Mouse (Mus musculus) limb, embryonic 12.5 days (tissue): Measurements from ENCODE around the gene Prop1. TPM values are rescaled to one million over a fixed set of nuclear protein-coding genes. Genes with fewer than 3 reads are reported as not detected.

Experiments
- ATAC-seq: fragments of 200-750 bp; cut with Nextera tagmentation; 2 replicates; pipeline ENCODE4 v1.8.0; 2017; ENCODE audit warnings: low read depth, moderate TSS enrichment; ENCODE audit not compliant: insufficient number of reproducible peaks, insufficient read depth, low FRiP score, low TSS enrichment
- H3K27ac ChIP-seq: fragments of 300-500 bp; sonication (generic); 2 replicates; pipeline ENCODE4 v1.5.1; 2016; ENCODE audit warnings: mild to moderate bottlenecking, moderate library complexity
- H3K27me3 ChIP-seq: fragments of 300-500 bp; sonication (generic); 2 replicates; pipeline ENCODE4 v1.6.1; 2016; ENCODE audit warnings: mild to moderate bottlenecking, moderate library complexity
- H3K36me3 ChIP-seq: fragments of 300-500 bp; sonication (generic); 2 replicates; pipeline ENCODE4 v1.6.1; 2016; ENCODE audit warnings: mild to moderate bottlenecking, moderate library complexity
- H3K4me1 ChIP-seq: fragments of 300-500 bp; sonication (generic); replicated peaks from 2 replicates; pipeline ENCODE4 v1.6.1; 2016
- H3K4me2 ChIP-seq: fragments of 300-500 bp; sonication (generic); 2 replicates; pipeline ENCODE4 v1.6.1; 2016; ENCODE audit warnings: mild to moderate bottlenecking, moderate library complexity
- H3K4me3 ChIP-seq: fragments of 300-500 bp; sonication (generic); replicated peaks from 2 replicates; pipeline ENCODE4 v1.5.1; 2016; ENCODE audit warnings: mild to moderate bottlenecking
- H3K9ac ChIP-seq: fragments of 300-500 bp; sonication (generic); replicated peaks from 2 replicates; pipeline ENCODE4 v1.6.1; 2016; ENCODE audit warnings: mild to moderate bottlenecking, moderate library complexity
- H3K9me3 ChIP-seq: fragments of 300-500 bp; sonication (generic); 2 replicates; pipeline ENCODE4 v1.6.1; 2016; ENCODE audit warnings: mild to moderate bottlenecking, moderate library complexity
- WGBS: fragments of 180-500 bp; shearing (Covaris S2); methylation state at CpG from one replicate; pipeline ENCODE4 v1.1.7; 2016; 5-methylcytosine and 5-hydroxymethylcytosine counted together
- polyA plus RNA-seq: library from polyadenylated mRNA; unstranded; fragments of >200 nt; fragmentation: Nextera tagmentation; extraction: Ambion mirVana; gene quantifications from 2 replicates; pipeline ENCODE4 v1.2.1, GENCODE M21; 2016

The Prop1 gene
- polyA plus RNA-seq, 1 experiment from 2014 or later = not detected

- peak overlapping the region; percentile 70 for H3K4me3 ChIP-seq
- no peaks in the 10 kb centered on the region for H3K9me3 ChIP-seq
- H3K27ac ChIP-seq = no peak overlapping the region
- H3K9ac ChIP-seq = no peak overlapping the region
- peak overlapping the region; percentile 93 for H3K4me2 ChIP-seq
- WGBS = 89% methylated on average over 1 of the region's 1 CpGs
- H3K36me3 ChIP-seq = no peaks in the 10 kb centered on the region
- H3K4me1 ChIP-seq = peaks cover 6% of the 10 kb centered on the region
- H3K27me3 ChIP-seq = peaks cover 14% of the 10 kb centered on the region
- ATAC-seq = no peak
These were observed 21.5 kb downstream of the Prop1 start for GRCm38 (mm10) chr11:50932040-50932439.

GRCm38 (mm10) chr11:50931451-50931866 is 22.1 kb downstream of the Prop1 start, which contains the start of gene Zfp354b:
TSS of gene Zfp354b (minus strand) at chr11:50931633.
- ATAC-seq = peak; percentile 93
- peak within 1 kb of the TSS; percentile 93 for H3K4me2 ChIP-seq
- no peak within 1 kb of the TSS for H3K27ac ChIP-seq
- H3K4me3 ChIP-seq = peak within 1 kb of the TSS; percentile 70
- H3K4me1 ChIP-seq = peaks cover 6% of the 10 kb centered on the region
- H3K9me3 ChIP-seq = no peaks in the 10 kb centered on the region
- H3K36me3 ChIP-seq = no peaks in the 10 kb centered on the region
- peaks cover 14% of the 10 kb centered on the region for H3K27me3 ChIP-seq
- WGBS = under 1% methylated on average over 18 of the region's 18 CpGs
- peak within 1 kb of the TSS; percentile 77 for H3K9ac ChIP-seq

- H3K9me3 ChIP-seq = no peaks in the 10 kb centered on the region
- peak overlapping the region; percentile 70 for H3K4me3 ChIP-seq
- H3K4me1 ChIP-seq = peaks cover 6% of the 10 kb centered on the region
- H3K9ac ChIP-seq = peak overlapping the region; percentile 77
- H3K27ac ChIP-seq = no peak overlapping the region
- no peaks in the 10 kb centered on the region for H3K36me3 ChIP-seq
- H3K27me3 ChIP-seq = peaks cover 14% of the 10 kb centered on the region
- peak; percentile 50 for ATAC-seq
- peak overlapping the region; percentile 93 for H3K4me2 ChIP-seq
- 2% methylated on average over 16 of the region's 16 CpGs for WGBS
These were observed 22.5 kb downstream of the Prop1 start for GRCm38 (mm10) chr11:50931021-50931420.

GRCm38 (mm10) chr11:50930469-50931014 is 23.0 kb downstream of the Prop1 start:
- peak overlapping the region; percentile 77; the same call in 1 of the 2 replicates for H3K9ac ChIP-seq
- no peak overlapping the region for H3K27ac ChIP-seq
- peak overlapping the region; percentile 93 for H3K4me2 ChIP-seq
- ATAC-seq = no peak
- H3K9me3 ChIP-seq = no peaks in the 10 kb centered on the region
- peak overlapping the region; percentile 70 for H3K4me3 ChIP-seq
- 25% methylated on average over 14 of the region's 14 CpGs for WGBS
- H3K4me1 ChIP-seq = peaks cover 6% of the 10 kb centered on the region
- peaks cover 14% of the 10 kb centered on the region for H3K27me3 ChIP-seq
- no peaks in the 10 kb centered on the region for H3K36me3 ChIP-seq

GRCm38 (mm10) chr11:50915671-50916320 is 37.8 kb downstream of the Prop1 start, which contains the start of gene Zfp2:
TSS of gene Zfp2 (minus strand) at chr11:50916165.
- under 1% methylated on average over 47 of the region's 47 CpGs for WGBS
- Histone ChIP-seq H3K4me3 (peak within 1 kb of the TSS; percentile 77), H3K36me3 (peaks cover 33% of the 10 kb centered on the region), H3K4me1 (no peaks in the 10 kb centered on the region), H3K9ac (peak within 1 kb of the TSS; percentile 90), H3K27ac (peak within 1 kb of the TSS; percentile 84), H3K27me3 (no peaks in the 10 kb centered on the region), H3K4me2 (peak within 1 kb of the TSS; percentile 51), H3K9me3 (peaks cover 11% of the 10 kb centered on the region; the same call in 1 of the 2 replicates)
- peak; percentile 95 for ATAC-seq

GRCm38 (mm10) chr11:50914461-50914860 is 39.1 kb downstream of the Prop1 start:
- Histone ChIP-seq H3K4me2 (no peak overlapping the region), H3K4me1 (no peaks in the 10 kb centered on the region), H3K27ac (no peak overlapping the region), H3K9ac (no peak overlapping the region), H3K36me3 (peaks cover 46% of the 10 kb centered on the region), H3K27me3 (no peaks in the 10 kb centered on the region), H3K9me3 (peaks cover 13% of the 10 kb centered on the region; the same call in 1 of the 2 replicates), H3K4me3 (no peak overlapping the region)
- no peak for ATAC-seq
- 95% methylated on average over 3 of the region's 3 CpGs for WGBS

- 81% methylated on average over 1 of the region's 1 CpGs for WGBS
- no peaks in the 10 kb centered on the region for H3K27me3 ChIP-seq
- H3K4me2 ChIP-seq = no peak overlapping the region
- ATAC-seq = no peak
- peaks cover 13% of the 10 kb centered on the region; the same call in 1 of the 2 replicates for H3K9me3 ChIP-seq
- no peak overlapping the region for H3K27ac ChIP-seq
- H3K36me3 ChIP-seq = peaks cover 58% of the 10 kb centered on the region
- H3K4me3 ChIP-seq = no peak overlapping the region
- no peak overlapping the region for H3K9ac ChIP-seq
- H3K4me1 ChIP-seq = no peaks in the 10 kb centered on the region
These were observed 40.3 kb downstream of the Prop1 start for GRCm38 (mm10) chr11:50913301-50913700.

GRCm38 (mm10) chr11:50908136-50908535 is 45.4 kb downstream of the Prop1 start:
- peaks cover 95% of the 10 kb centered on the region for H3K36me3 ChIP-seq
- 92% methylated on average over 5 of the region's 5 CpGs for WGBS

More at GRCm38 (mm10) chr11:50908136-50908535, 45.4 kb downstream of the Prop1 start:
- Histone ChIP-seq H3K27ac (no peak overlapping the region), H3K4me2 (no peak overlapping the region), H3K27me3 (no peaks in the 10 kb centered on the region), H3K9me3 (peaks cover 30% of the 10 kb centered on the region), H3K4me1 (no peaks in the 10 kb centered on the region), H3K4me3 (no peak overlapping the region), H3K9ac (no peak overlapping the region)
- no peak for ATAC-seq

Other genes starting within 250 kb of the Prop1 start
- gene Zfp354c, start 126.0 kb downstream of the Prop1 start, polyA plus RNA-seq = 56.1 and 61.0 TPM in 2 replicates
- 1.2 TPM in 2 replicates for gene Zfp879, start 112.2 kb downstream of the Prop1 start, polyA plus RNA-seq
- gene Grm6, start 103.1 kb downstream of the Prop1 start, polyA plus RNA-seq = 0.05 TPM in 1 of 2 replicates, not detected in the other
- gene Zfp454, start 66.1 kb downstream of the Prop1 start, polyA plus RNA-seq = 14.3 and 15.1 TPM in 2 replicates
- gene Zfp2, start 37.6 kb downstream of the Prop1 start, polyA plus RNA-seq = 16.0 and 16.5 TPM in 2 replicates
- 1.4 and 1.8 TPM in 2 replicates for gene Zfp354b, start 22.1 kb downstream of the Prop1 start, polyA plus RNA-seq
- not detected in 2 replicates for gene 4933414I15Rik, start 10.0 kb downstream of the Prop1 start, polyA plus RNA-seq
- gene Olfr1378, start 12.8 kb upstream of the Prop1 start, polyA plus RNA-seq = not detected in 2 replicates
- gene Olfr1377, start 28.2 kb upstream of the Prop1 start, polyA plus RNA-seq = not detected in 2 replicates
- not detected in 2 replicates for gene Olfr51, start 49.8 kb upstream of the Prop1 start, polyA plus RNA-seq
- not detected in 2 replicates for gene Olfr54, start 60.5 kb upstream of the Prop1 start, polyA plus RNA-seq
- not detected in 2 replicates for gene Olfr1375, start 94.3 kb upstream of the Prop1 start, polyA plus RNA-seq
- 9.8 and 10.3 TPM in 2 replicates for gene Zfp354a, start 105.5 kb upstream of the Prop1 start, polyA plus RNA-seq